Mouse (Mus musculus) neural tube, embryonic 15.5 days (tissue): ENCODE data around the gene Gm47289. TPM values are rescaled to one million over a fixed set of nuclear protein-coding genes. Genes with fewer than 3 reads are reported as not detected.

Experiments used
- ATAC-seq: fragments of 200-750 bp; cut with Nextera tagmentation; 2 replicates; pipeline ENCODE4 v1.8.0; 2017; ENCODE audit warnings: mild to moderate bottlenecking, moderate TSS enrichment, moderate library complexity; ENCODE audit not compliant: low FRiP score
- H3K27ac ChIP-seq: fragments of 300-500 bp; sonication (generic); replicated peaks from 2 replicates; pipeline ENCODE4 v1.5.1; 2015; ENCODE audit warnings: mild to moderate bottlenecking, inconsistent platforms
- H3K27me3 ChIP-seq: fragments of 300-500 bp; sonication (generic); replicated peaks from 2 replicates; pipeline ENCODE4 v1.6.1; 2015; ENCODE audit warnings: inconsistent platforms
- H3K36me3 ChIP-seq: fragments of 300-500 bp; sonication (generic); 2 replicates; pipeline ENCODE4 v1.6.1; 2015; ENCODE audit warnings: inconsistent platforms
- H3K4me1 ChIP-seq: fragments of 300-500 bp; sonication (generic); 2 replicates; pipeline ENCODE4 v1.6.1; 2015; ENCODE audit warnings: inconsistent platforms
- H3K4me2 ChIP-seq: fragments of 300-500 bp; sonication (generic); 2 replicates; pipeline ENCODE4 v1.6.1; 2015; ENCODE audit warnings: inconsistent platforms, mild to moderate bottlenecking, moderate library complexity
- H3K4me3 ChIP-seq: fragments of 300-500 bp; sonication (generic); replicated peaks from 2 replicates; pipeline ENCODE4 v1.5.1; 2015; ENCODE audit warnings: mild to moderate bottlenecking, inconsistent platforms
- H3K9ac ChIP-seq: fragments of 300-500 bp; sonication (generic); replicated peaks from 2 replicates; pipeline ENCODE4 v1.6.1; 2015; ENCODE audit warnings: mild to moderate bottlenecking, inconsistent platforms
- H3K9me3 ChIP-seq: fragments of 300-500 bp; sonication (generic); replicated peaks from 2 replicates; pipeline ENCODE4 v1.6.1; 2016; ENCODE audit warnings: inconsistent platforms
- WGBS: fragments of 180-500 bp; shearing (Covaris S2); methylation state at CpG from one replicate; pipeline ENCODE4 v1.1.7; 2015; ENCODE audit warnings: mixed read lengths; 5-methylcytosine and 5-hydroxymethylcytosine counted together
- polyA plus RNA-seq: library from polyadenylated mRNA; unstranded; fragments of >200 nt; fragmentation: Nextera tagmentation; extraction: Ambion mirVana; gene quantifications from 2 replicates; pipeline ENCODE4 v1.2.1, GENCODE M21; 2015

Gene Gm47289
- polyA plus RNA-seq, 1 experiment from 2014 or later, result not detected

GRCm38 (mm10) chr9:119165548-119165947 lies 6.6 kb downstream of the Gm47289 start:
- WGBS, result 97% methylated on average over 6 of the region's 6 CpGs

GRCm38 (mm10) chr9:119167608-119168007 lies 8.6 kb downstream of the Gm47289 start:
- Histone ChIP-seq H3K9ac (no peak overlapping the region), H3K4me1 (no peaks in the 10 kb centered on the region), H3K27ac (no peak overlapping the region), H3K27me3 (no peaks in the 10 kb centered on the region), H3K36me3 (no peaks in the 10 kb centered on the region), H3K4me3 (no peak overlapping the region), H3K4me2 (no peak overlapping the region), H3K9me3 (no peaks in the 10 kb centered on the region)
- 94% methylated on average over 2 of the region's 2 CpGs for WGBS
- ATAC-seq, result no peak

More at GRCm38 (mm10) chr9:119165548-119165947, 6.6 kb downstream of the Gm47289 start:
- no peak for ATAC-seq
- H3K9ac ChIP-seq, result no peak overlapping the region
- H3K9me3 ChIP-seq, result no peaks in the 10 kb centered on the region
- H3K36me3 ChIP-seq, result no peaks in the 10 kb centered on the region
- H3K4me1 ChIP-seq, result no peaks in the 10 kb centered on the region
- H3K27ac ChIP-seq, result no peak overlapping the region
- no peak overlapping the region for H3K4me3 ChIP-seq
- no peak overlapping the region for H3K4me2 ChIP-seq
- no peaks in the 10 kb centered on the region for H3K27me3 ChIP-seq

GRCm38 (mm10) chr9:119179292-119179691 lies 20.3 kb downstream of the Gm47289 start:
- Histone ChIP-seq H3K9me3 (no peaks in the 10 kb centered on the region), H3K36me3 (no peaks in the 10 kb centered on the region), H3K4me3 (no peak overlapping the region), H3K27me3 (no peaks in the 10 kb centered on the region), H3K4me2 (no peak overlapping the region), H3K4me1 (peaks cover 10% of the 10 kb centered on the region), H3K9ac (no peak overlapping the region), H3K27ac (no peak overlapping the region)
- 92% methylated on average over 11 of the region's 11 CpGs for WGBS
- no peak for ATAC-seq

GRCm38 (mm10) chr9:119181241-119181728 lies 22.3 kb downstream of the Gm47289 start:
- peaks cover 10% of the 10 kb centered on the region for H3K4me1 ChIP-seq
- H3K27ac ChIP-seq, result no peak overlapping the region
- ATAC-seq, result peak; percentile 50; the same call in 1 of the 2 replicates
- no peak overlapping the region for H3K4me2 ChIP-seq
- no peak overlapping the region for H3K4me3 ChIP-seq
- H3K27me3 ChIP-seq, result no peaks in the 10 kb centered on the region
- no peaks in the 10 kb centered on the region for H3K36me3 ChIP-seq
- H3K9ac ChIP-seq, result no peak overlapping the region
- H3K9me3 ChIP-seq, result no peaks in the 10 kb centered on the region
- WGBS, result 37% methylated on average over 3 of the region's 3 CpGs

GRCm38 (mm10) chr9:119192202-119192990 lies 33.4 kb downstream of the Gm47289 start:
- H3K27ac ChIP-seq, result no peak overlapping the region
- no peak overlapping the region for H3K4me2 ChIP-seq
- no peaks in the 10 kb centered on the region for H3K36me3 ChIP-seq
- no peaks in the 10 kb centered on the region for H3K9me3 ChIP-seq
- H3K4me1 ChIP-seq, result no peaks in the 10 kb centered on the region
- no peak for ATAC-seq
- 37% methylated on average over 11 of the region's 11 CpGs for WGBS
- no peak overlapping the region for H3K4me3 ChIP-seq
- H3K27me3 ChIP-seq, result no peaks in the 10 kb centered on the region
- H3K9ac ChIP-seq, result no peak overlapping the region

GRCm38 (mm10) chr9:119199151-119199861 lies 40.3 kb downstream of the Gm47289 start:
- no peak for ATAC-seq
- no peak overlapping the region for H3K4me2 ChIP-seq
- H3K9ac ChIP-seq, result no peak overlapping the region
- H3K4me1 ChIP-seq, result no peaks in the 10 kb centered on the region
- H3K27me3 ChIP-seq, result no peaks in the 10 kb centered on the region
- H3K4me3 ChIP-seq, result no peak overlapping the region
- H3K27ac ChIP-seq, result no peak overlapping the region
- H3K36me3 ChIP-seq, result no peaks in the 10 kb centered on the region
- 82% methylated on average over 10 of the region's 10 CpGs for WGBS
- peaks cover 5% of the 10 kb centered on the region; the same call in 1 of the 2 replicates for H3K9me3 ChIP-seq

- Histone ChIP-seq H3K4me3 (no peak overlapping the region), H3K9me3 (peaks cover 5% of the 10 kb centered on the region; the same call in 1 of the 2 replicates), H3K4me2 (no peak overlapping the region), H3K27ac (no peak overlapping the region), H3K36me3 (no peaks in the 10 kb centered on the region), H3K9ac (no peak overlapping the region), H3K27me3 (no peaks in the 10 kb centered on the region), H3K4me1 (no peaks in the 10 kb centered on the region)
- 87% methylated on average over 5 of the region's 5 CpGs for WGBS
- ATAC-seq, result no peak
Measured at GRCm38 (mm10) chr9:119201653-119202052, 42.7 kb downstream of the Gm47289 start.

- Histone ChIP-seq H3K27me3 (no peaks in the 10 kb centered on the region), H3K9ac (no peak overlapping the region), H3K27ac (no peak overlapping the region), H3K36me3 (no peaks in the 10 kb centered on the region), H3K9me3 (peaks cover 5% of the 10 kb centered on the region; the same call in 1 of the 2 replicates), H3K4me3 (no peak overlapping the region), H3K4me1 (no peaks in the 10 kb centered on the region), H3K4me2 (no peak overlapping the region)
- whole genome bisulfite sequencing, result 97% methylated on average over 9 of the region's 9 CpGs
- ATAC-seq, result no peak
Measured at GRCm38 (mm10) chr9:119203617-119204016, 44.7 kb downstream of the Gm47289 start.

- no peak for ATAC-seq
- WGBS, result 93% methylated on average over 5 of the region's 5 CpGs
- no peak overlapping the region for H3K9ac ChIP-seq
- H3K27ac ChIP-seq, result no peak overlapping the region
- peaks cover 5% of the 10 kb centered on the region; the same call in 1 of the 2 replicates for H3K9me3 ChIP-seq
- H3K4me3 ChIP-seq, result no peak overlapping the region
- H3K27me3 ChIP-seq, result no peaks in the 10 kb centered on the region
- H3K4me2 ChIP-seq, result no peak overlapping the region
- no peaks in the 10 kb centered on the region for H3K36me3 ChIP-seq
- H3K4me1 ChIP-seq, result no peaks in the 10 kb centered on the region
Measured at GRCm38 (mm10) chr9:119205756-119206155, 46.8 kb downstream of the Gm47289 start.

- H3K4me1 ChIP-seq, result no peaks in the 10 kb centered on the region
- no peak overlapping the region for H3K4me2 ChIP-seq
- ATAC-seq, result no peak
- peaks cover 5% of the 10 kb centered on the region; the same call in 1 of the 2 replicates for H3K9me3 ChIP-seq
- H3K27me3 ChIP-seq, result no peaks in the 10 kb centered on the region
- H3K36me3 ChIP-seq, result no peaks in the 10 kb centered on the region
- WGBS, result 77% methylated on average over 2 of the region's 2 CpGs
- no peak overlapping the region for H3K4me3 ChIP-seq
- no peak overlapping the region for H3K9ac ChIP-seq
- no peak overlapping the region for H3K27ac ChIP-seq
Measured at GRCm38 (mm10) chr9:119206666-119207065, 47.7 kb downstream of the Gm47289 start.

GRCm38 (mm10) chr9:119207113-119207512 lies 48.2 kb downstream of the Gm47289 start:
- no peak overlapping the region for H3K27ac ChIP-seq
- no peak overlapping the region for H3K4me3 ChIP-seq
- no peak for ATAC-seq
- H3K9ac ChIP-seq, result no peak overlapping the region
- no peaks in the 10 kb centered on the region for H3K4me1 ChIP-seq
- H3K9me3 ChIP-seq, result peaks cover 5% of the 10 kb centered on the region; the same call in 1 of the 2 replicates
- no peaks in the 10 kb centered on the region for H3K27me3 ChIP-seq
- no peak overlapping the region for H3K4me2 ChIP-seq
- no peaks in the 10 kb centered on the region for H3K36me3 ChIP-seq
- WGBS, result 82% methylated on average over 4 of the region's 4 CpGs

GRCm38 (mm10) chr9:119208998-119209397 lies 50.0 kb downstream of the Gm47289 start, which contains the start of gene Slc22a13:
Gene Slc22a13 (minus strand): TSS chr9:119209098.
- Histone ChIP-seq H3K4me3 (no peak within 1 kb of the TSS), H3K27me3 (no peaks in the 10 kb centered on the region), H3K9me3 (peaks cover 2% of the 10 kb centered on the region; the same call in 1 of the 2 replicates), H3K4me1 (no peaks in the 10 kb centered on the region), H3K9ac (no peak within 1 kb of the TSS), H3K36me3 (no peaks in the 10 kb centered on the region), H3K4me2 (no peak within 1 kb of the TSS), H3K27ac (no peak within 1 kb of the TSS)
- 97% methylated on average over 4 of the region's 4 CpGs for WGBS
- no peak for ATAC-seq
